Mouse (Mus musculus) forebrain, embryonic 11.5 days (tissue): Measurements from ENCODE around the gene Dctn3. TPM values are rescaled to one million over a fixed set of nuclear protein-coding genes. Genes with fewer than 3 reads are reported as not detected.

Experiments used
- ATAC-seq: fragments of 200-750 bp; cut with Nextera tagmentation; replicated peaks from 2 replicates; pipeline ENCODE4 v1.8.0; 2017; ENCODE audit warnings: moderate TSS enrichment; ENCODE audit not compliant: low FRiP score
- DNase-seq: peaks from one replicate; pipeline ENCODE4 v3.0.0-alpha.2; 2017; ENCODE audit warnings: low spot score
- H3K27ac ChIP-seq: fragments of 300-500 bp; sonication (generic); 2 replicates; pipeline ENCODE4 v1.5.1; 2014; ENCODE audit warnings: low read depth, low read length
- H3K27me3 ChIP-seq: fragments of 300-500 bp; sonication (generic); 2 replicates; pipeline ENCODE4 v1.6.1; 2014; ENCODE audit warnings: mild to moderate bottlenecking, low read length, mixed read lengths; ENCODE audit not compliant: control insufficient read depth, insufficient read depth
- H3K36me3 ChIP-seq: fragments of 300-500 bp; sonication (generic); 2 replicates; pipeline ENCODE4 v1.6.1; 2014; ENCODE audit warnings: mild to moderate bottlenecking, low read length, moderate library complexity, mixed read lengths; ENCODE audit not compliant: control insufficient read depth, insufficient read depth
- H3K4me1 ChIP-seq: fragments of 300-500 bp; sonication (generic); replicated peaks from 2 replicates; pipeline ENCODE4 v1.6.1; 2014; ENCODE audit warnings: low read length, mixed read lengths; ENCODE audit not compliant: control insufficient read depth, insufficient read depth
- H3K4me2 ChIP-seq: fragments of 300-500 bp; sonication (generic); 2 replicates; pipeline ENCODE4 v1.6.1; 2014; ENCODE audit warnings: low read depth, mild to moderate bottlenecking, low read length, moderate library complexity, mixed read lengths; ENCODE audit not compliant: severe bottlenecking
- H3K4me3 ChIP-seq: fragments of 300-500 bp; sonication (generic); 2 replicates; pipeline ENCODE4 v1.5.1; 2014; ENCODE audit warnings: low read depth, low read length
- H3K9ac ChIP-seq: fragments of 300-500 bp; sonication (generic); 2 replicates; pipeline ENCODE4 v1.6.1; 2014; ENCODE audit warnings: low read length
- H3K9me3 ChIP-seq: fragments of 300-500 bp; sonication (generic); 2 replicates; pipeline ENCODE4 v1.6.1; 2016; ENCODE audit warnings: low read length, mixed read lengths; ENCODE audit not compliant: control insufficient read depth
- WGBS: fragments of 180-500 bp; shearing (Covaris S2); extraction: QIAGEN DNeasy Blood & Tissue Kit; methylation state at CpG from one replicate; pipeline ENCODE4 v1.1.7; 2014; 5-methylcytosine and 5-hydroxymethylcytosine counted together
- polyA plus RNA-seq: library from polyadenylated mRNA; unstranded; fragments of >200 nt; fragmentation: Nextera tagmentation; extraction: Ambion mirVana; gene quantifications from 2 replicates; pipeline ENCODE4 v1.2.1, GENCODE M21; 2014

Dctn3 gene
- polyA plus RNA-seq, 1 experiment from 2014 or later: 135 TPM

DNA sequence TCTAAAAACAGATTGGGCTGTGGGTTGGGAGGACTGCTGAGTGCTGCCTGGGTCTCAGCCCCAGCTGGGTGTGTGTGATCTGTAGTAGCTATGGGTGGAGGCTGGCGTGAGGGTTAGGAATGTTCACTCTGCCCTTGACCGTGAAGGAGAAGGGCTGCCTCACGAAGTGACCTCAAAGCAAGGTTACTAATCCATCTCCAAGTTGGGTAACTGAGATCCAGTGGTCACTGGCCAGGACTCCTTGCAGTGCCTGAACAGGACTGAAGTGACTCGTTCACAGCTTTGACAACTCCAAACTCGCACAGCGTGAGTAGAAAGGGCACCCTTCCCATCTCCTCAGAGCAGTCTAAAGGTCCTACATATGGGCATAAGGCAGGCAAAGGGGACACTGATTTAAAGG lies 44.1 kb downstream of the Dctn3 start:
- no peak overlapping the region for H3K4me2 ChIP-seq
- H3K36me3 ChIP-seq: no peaks in the 10 kb centered on the region

DNA sequence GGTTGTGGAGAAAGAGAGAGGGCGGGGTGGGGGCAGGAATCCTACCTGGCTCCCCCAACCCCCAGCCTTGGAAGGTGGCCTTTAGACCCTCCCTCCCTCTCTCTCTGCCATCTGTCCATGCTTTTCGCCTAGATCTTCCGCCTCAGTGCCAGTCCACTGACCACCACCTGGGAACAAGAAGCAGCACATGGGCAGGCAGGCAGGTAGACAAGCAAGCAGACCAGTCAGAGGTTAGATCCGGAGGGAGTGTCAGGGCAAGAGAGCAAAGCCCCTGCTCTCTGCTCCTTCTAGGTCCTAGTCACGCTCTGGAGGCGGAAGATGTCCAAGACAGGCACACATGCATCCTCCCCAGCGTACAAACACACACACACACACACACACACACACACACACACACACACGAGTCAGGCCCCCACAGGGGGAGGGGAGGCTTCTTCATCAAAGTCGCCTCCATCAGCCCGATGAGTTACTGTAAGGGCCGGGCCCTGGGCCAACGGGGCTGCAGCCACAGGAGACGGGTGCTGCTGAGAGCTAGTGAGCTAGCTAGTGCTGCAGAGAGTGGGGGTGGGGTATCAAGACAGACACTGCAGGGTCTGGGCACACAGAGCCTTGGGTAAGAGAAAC lies 45.9 kb downstream of the Dctn3 start:
- 49% methylated on average over 13 of the region's 13 CpGs for WGBS
- Histone ChIP-seq H3K9ac (peak overlapping the region; percentile 13; the same call in 1 of the 2 replicates), H3K9me3 (no peaks in the 10 kb centered on the region), H3K4me2 (no peak overlapping the region), H3K4me1 (peaks cover 62% of the 10 kb centered on the region), H3K4me3 (no peak overlapping the region), H3K27me3 (no peaks in the 10 kb centered on the region), H3K36me3 (no peaks in the 10 kb centered on the region), H3K27ac (no peak overlapping the region)
- ATAC-seq (no peak), DNase-seq (peak; percentile 56)

More for the DNA sequence above, 44.1 kb downstream of the Dctn3 start:
- Histone ChIP-seq H3K27me3 (no peaks in the 10 kb centered on the region), H3K9ac (peak overlapping the region; percentile 47; the same call in 1 of the 2 replicates), H3K4me3 (no peak overlapping the region), H3K9me3 (no peaks in the 10 kb centered on the region), H3K27ac (peak overlapping the region; percentile 50; the same call in 1 of the 2 replicates), H3K4me1 (peaks cover 54% of the 10 kb centered on the region)
- no peak for DNase-seq
- 76% methylated on average over 6 of the region's 6 CpGs for WGBS
- ATAC-seq: no peak

DNA sequence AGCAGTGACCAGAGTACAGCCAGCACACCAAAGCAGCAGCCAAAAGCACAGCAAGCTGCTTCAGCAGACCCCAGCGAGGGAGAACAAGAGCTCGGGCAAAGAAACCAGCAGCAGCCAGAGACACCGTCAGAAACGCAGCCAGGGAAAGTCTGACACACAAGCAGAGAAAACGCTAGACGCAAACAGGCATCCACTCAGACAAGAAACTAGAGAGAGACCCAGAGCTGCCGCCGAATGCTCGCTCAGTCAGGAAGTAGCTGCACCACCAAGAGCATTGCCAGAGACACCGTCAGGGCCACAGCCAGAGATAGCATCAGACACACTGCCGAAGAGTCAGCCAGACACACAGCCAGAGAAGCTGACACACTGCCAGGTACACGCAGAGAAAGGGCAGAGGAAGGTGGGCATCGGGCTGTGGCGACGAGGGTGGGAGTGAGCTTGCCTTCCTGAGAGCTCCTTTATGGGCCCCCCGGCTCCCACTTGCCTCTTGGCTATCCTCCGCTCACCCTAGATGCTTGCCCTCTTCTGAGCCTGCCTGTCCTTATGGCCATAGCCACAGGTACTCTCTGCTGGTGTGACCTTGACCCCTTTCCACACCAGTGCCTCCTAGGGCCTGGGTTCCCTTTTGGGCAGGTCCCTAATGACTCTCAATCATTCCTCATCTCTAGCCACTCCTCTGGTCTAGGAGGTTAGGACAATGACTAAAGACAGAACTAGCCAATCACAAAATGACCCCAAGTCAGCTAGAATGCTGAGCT lies 46.5 kb downstream of the Dctn3 start:
- 65% methylated on average over 17 of the region's 17 CpGs for WGBS
- ATAC-seq (no peak), DNase-seq (no peak)
- Histone ChIP-seq H3K4me1 (peaks cover 64% of the 10 kb centered on the region), H3K27me3 (no peaks in the 10 kb centered on the region), H3K9ac (peak overlapping the region; percentile 20; the same call in 1 of the 2 replicates), H3K27ac (peak overlapping the region; percentile 31; the same call in 1 of the 2 replicates), H3K9me3 (no peaks in the 10 kb centered on the region), H3K36me3 (no peaks in the 10 kb centered on the region), H3K4me2 (no peak overlapping the region), H3K4me3 (no peak overlapping the region)

DNA sequence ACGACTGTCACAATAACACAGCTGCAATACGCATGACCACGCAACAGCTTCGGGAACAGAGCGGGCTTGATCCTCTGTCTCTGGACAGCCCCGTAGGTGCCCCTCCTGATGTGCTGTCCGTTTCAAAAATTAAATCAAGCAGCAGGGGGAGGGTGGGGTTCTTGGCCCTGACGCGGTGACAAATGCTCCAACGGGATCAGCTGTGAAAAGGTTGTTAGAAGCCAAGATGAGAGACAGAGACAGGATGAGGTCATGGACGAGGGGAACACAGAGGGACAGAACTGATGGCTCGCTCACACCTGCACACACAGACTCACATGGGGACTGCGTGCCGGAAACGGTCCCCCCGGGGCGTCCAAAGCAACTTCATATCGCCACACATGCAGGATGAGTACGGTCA lies 49.8 kb downstream of the Dctn3 start:
- DNase-seq (no peak), ATAC-seq (no peak)
- Histone ChIP-seq H3K36me3 (no peaks in the 10 kb centered on the region), H3K9me3 (no peaks in the 10 kb centered on the region), H3K4me2 (no peak overlapping the region; the same call in 1 of the 2 replicates), H3K27ac (peak overlapping the region; percentile 88), H3K4me3 (no peak overlapping the region), H3K4me1 (peaks cover 54% of the 10 kb centered on the region), H3K9ac (no peak overlapping the region), H3K27me3 (no peaks in the 10 kb centered on the region)
- 47% methylated on average over 19 of the region's 19 CpGs for WGBS

DNA sequence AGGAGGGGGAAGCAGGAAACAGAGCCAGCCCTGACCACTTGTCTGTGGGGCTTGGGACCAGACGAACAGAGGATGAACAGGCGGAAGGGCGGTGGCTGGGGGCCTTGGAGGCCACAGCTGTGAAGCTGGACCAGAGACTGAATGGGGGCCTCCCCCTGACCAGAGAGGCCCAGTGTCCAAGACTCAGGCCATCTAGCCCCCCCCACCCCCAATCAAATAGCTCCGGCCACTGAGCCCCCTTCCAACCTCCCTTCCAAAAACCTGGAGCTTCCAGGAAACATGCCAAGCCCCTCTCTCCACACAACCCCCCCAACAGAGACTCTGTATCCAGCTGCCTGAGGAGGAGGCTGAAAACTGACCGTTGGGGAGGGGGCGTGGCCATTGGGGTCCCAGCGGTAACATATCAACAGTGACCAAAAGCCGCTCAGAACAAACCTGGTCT lies 50.4 kb downstream of the Dctn3 start:
- Histone ChIP-seq H3K9ac (peak overlapping the region; percentile 40), H3K27ac (peak overlapping the region; percentile 88), H3K4me1 (peaks cover 48% of the 10 kb centered on the region), H3K4me2 (peak overlapping the region; percentile 37), H3K4me3 (no peak overlapping the region), H3K9me3 (no peaks in the 10 kb centered on the region), H3K27me3 (no peaks in the 10 kb centered on the region), H3K36me3 (peaks cover 2% of the 10 kb centered on the region; the same call in 1 of the 2 replicates)
- whole genome bisulfite sequencing: 7% methylated on average over 8 of the region's 8 CpGs
- ATAC-seq: peak; percentile 5; the same call in 1 of the 2 replicates
- no peak for DNase-seq

DNA sequence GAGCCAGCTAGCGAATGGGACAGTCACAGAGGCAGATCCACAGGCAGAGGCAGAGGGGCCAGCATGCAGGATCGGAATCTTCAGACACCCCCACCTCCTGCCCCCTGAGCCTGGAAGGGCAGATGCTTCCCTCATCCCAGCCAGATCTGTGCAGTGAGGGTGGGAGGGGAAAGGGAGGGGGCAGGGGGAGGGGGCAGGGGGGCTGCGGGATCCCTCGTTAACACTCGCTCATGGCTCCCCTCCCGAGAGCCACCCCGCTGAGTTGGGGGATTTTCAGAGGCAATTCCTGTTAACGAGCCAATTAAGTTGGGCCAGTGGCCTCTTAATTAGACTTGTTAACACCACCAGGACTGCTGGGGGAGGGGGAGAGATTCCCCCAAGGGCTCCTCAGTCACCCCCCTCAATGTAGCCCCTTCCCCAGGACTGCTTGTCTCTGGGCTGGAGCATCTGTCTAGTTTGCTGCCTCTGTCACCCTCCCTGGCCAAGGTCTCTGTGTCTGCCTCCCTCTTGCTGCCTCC lies 50.9 kb downstream of the Dctn3 start:
- under 1% methylated on average over 8 of the region's 8 CpGs for WGBS
- peak overlapping the region; percentile 40 for H3K9ac ChIP-seq
- peak overlapping the region; percentile 88 for H3K27ac ChIP-seq
- no peaks in the 10 kb centered on the region for H3K27me3 ChIP-seq
- peak overlapping the region; percentile 37 for H3K4me2 ChIP-seq
- peak; percentile 87 for ATAC-seq
- no peaks in the 10 kb centered on the region for H3K9me3 ChIP-seq
- peaks cover 3% of the 10 kb centered on the region; the same call in 1 of the 2 replicates for H3K36me3 ChIP-seq
- H3K4me3 ChIP-seq: no peak overlapping the region
- peak; percentile 95 for DNase-seq
- peaks cover 43% of the 10 kb centered on the region for H3K4me1 ChIP-seq

DNA sequence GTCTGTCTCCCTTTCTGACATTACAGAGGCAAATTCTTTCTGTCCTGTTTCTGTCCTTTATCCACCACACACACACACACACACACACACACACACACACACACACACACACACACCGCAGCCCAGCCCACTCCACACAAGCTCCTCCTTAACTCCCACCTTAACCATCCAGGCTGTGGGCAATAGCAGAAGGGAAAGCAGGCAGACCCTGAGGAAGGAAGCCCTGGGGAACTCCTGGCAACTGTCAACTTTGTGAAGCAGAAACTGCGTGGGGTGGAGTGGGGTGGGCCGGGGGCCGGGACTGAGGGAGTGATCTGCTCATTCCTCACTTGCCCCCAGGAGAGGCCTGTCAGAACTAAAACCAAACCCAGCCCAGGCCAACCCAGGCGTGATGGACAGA lies 51.5 kb downstream of the Dctn3 start:
- peak; percentile 29 for ATAC-seq
- H3K4me3 ChIP-seq: no peak overlapping the region

DNA sequence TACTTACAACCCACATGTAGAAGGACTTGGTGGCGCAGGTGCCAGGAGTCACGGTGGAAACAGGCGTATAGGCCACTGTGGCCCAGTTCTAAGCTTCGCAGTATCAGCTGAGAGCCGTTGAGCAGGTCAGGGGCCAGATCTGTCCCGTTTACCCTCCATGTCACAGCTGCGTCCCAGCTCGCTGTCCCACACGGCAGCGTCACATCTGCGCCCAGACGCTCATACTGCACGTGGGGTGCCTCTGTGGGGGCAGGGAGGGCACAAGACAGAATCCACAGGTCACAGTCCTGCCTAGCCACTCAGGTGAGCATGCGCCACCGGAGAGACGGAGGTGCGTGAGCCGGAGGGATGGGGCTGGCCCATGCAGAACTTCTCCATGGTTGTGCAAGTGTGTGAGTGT lies 52.1 kb downstream of the Dctn3 start:
- ATAC-seq (no peak), DNase-seq (no peak)
- peaks cover 31% of the 10 kb centered on the region for H3K4me1 ChIP-seq
- peaks cover 3% of the 10 kb centered on the region; the same call in 1 of the 2 replicates for H3K36me3 ChIP-seq
- no peak overlapping the region for H3K27ac ChIP-seq
- H3K9me3 ChIP-seq: no peaks in the 10 kb centered on the region
- no peak overlapping the region for H3K4me2 ChIP-seq
- no peak overlapping the region for H3K9ac ChIP-seq
- 80% methylated on average over 18 of the region's 18 CpGs for WGBS
- no peaks in the 10 kb centered on the region for H3K27me3 ChIP-seq
- no peak overlapping the region for H3K4me3 ChIP-seq

More for the DNA sequence above, 51.5 kb downstream of the Dctn3 start:
- Histone ChIP-seq H3K4me1 (peaks cover 38% of the 10 kb centered on the region), H3K9me3 (no peaks in the 10 kb centered on the region), H3K27ac (peak overlapping the region; percentile 70; the same call in 1 of the 2 replicates), H3K27me3 (no peaks in the 10 kb centered on the region), H3K4me2 (peak overlapping the region; percentile 37), H3K36me3 (peaks cover 3% of the 10 kb centered on the region; the same call in 1 of the 2 replicates), H3K9ac (peak overlapping the region; percentile 40; the same call in 1 of the 2 replicates)
- WGBS: 13% methylated on average over 5 of the region's 5 CpGs
- DNase-seq: no peak
